Mouse (Mus musculus) right cerebral cortex, postnatal 10 days (tissue): Measurements from ENCODE around the gene Plac1.
A peak's percentile ranks its signal among the peaks of the same experiment; 100 is the strongest.

Experiments used
- DNase-seq, 2 experiments: peaks; one replicate each; pipeline ENCODE4 v3.0.0; 2021; ENCODE audit warnings: low spot score in 2 of 2

Plac1 gene

GRCm38 (mm10) chrX:53197681-53198080 is 42.2 kb downstream of the Plac1 start:
- no peak for DNase-seq

GRCm38 (mm10) chrX:53196392-53196791 is 43.5 kb downstream of the Plac1 start:
- no peak for DNase-seq

- no peak for DNase-seq
Observed at GRCm38 (mm10) chrX:53188692-53189091, 51.2 kb downstream of the Plac1 start.

GRCm38 (mm10) chrX:53179801-53180200 is 60.1 kb downstream of the Plac1 start:
- DNase-seq: no peak

GRCm38 (mm10) chrX:53176296-53176695 is 63.6 kb downstream of the Plac1 start:
- no peak for DNase-seq

- no peak for DNase-seq
Observed at GRCm38 (mm10) chrX:53168623-53169022, 71.3 kb downstream of the Plac1 start.

- DNase-seq: peak; percentile 16 to 20
Observed at GRCm38 (mm10) chrX:53166901-53167525, 72.9 kb downstream of the Plac1 start.

GRCm38 (mm10) chrX:53166251-53166900 is 73.5 kb downstream of the Plac1 start:
- no peak for DNase-seq

GRCm38 (mm10) chrX:53162589-53162988 is 77.3 kb downstream of the Plac1 start:
- DNase-seq: no peak

- no peak for DNase-seq
Observed at GRCm38 (mm10) chrX:53161583-53161982, 78.3 kb downstream of the Plac1 start.

- no peak for DNase-seq
Observed at GRCm38 (mm10) chrX:53161115-53161514, 78.8 kb downstream of the Plac1 start.

- no peak for DNase-seq
Observed at GRCm38 (mm10) chrX:53148039-53148438, 91.9 kb downstream of the Plac1 start.

- no peak for DNase-seq
Observed at GRCm38 (mm10) chrX:53146389-53146917, 93.5 kb downstream of the Plac1 start.

GRCm38 (mm10) chrX:53139641-53140040 is 100.3 kb downstream of the Plac1 start:
- DNase-seq: no peak

- DNase-seq: no peak
Observed at GRCm38 (mm10) chrX:53137066-53137465, 102.8 kb downstream of the Plac1 start.

GRCm38 (mm10) chrX:53129501-53129900 is 110.4 kb downstream of the Plac1 start:
- no peak for DNase-seq

GRCm38 (mm10) chrX:53126492-53127033 is 113.3 kb downstream of the Plac1 start:
- no peak for DNase-seq

- DNase-seq: peak in 1 of 2 experiments; percentile 22
Observed at GRCm38 (mm10) chrX:53125838-53126467, 114.0 kb downstream of the Plac1 start.

GRCm38 (mm10) chrX:53123562-53123961 is 116.3 kb downstream of the Plac1 start:
- no peak for DNase-seq

- DNase-seq: peak in 1 of 2 experiments; percentile 17
Observed at GRCm38 (mm10) chrX:53118631-53119030, 121.3 kb downstream of the Plac1 start.

GRCm38 (mm10) chrX:53118019-53118418 is 121.9 kb downstream of the Plac1 start:
- no peak for DNase-seq

GRCm38 (mm10) chrX:53114994-53115393 is 124.9 kb downstream of the Plac1 start:
- DNase-seq: no peak

- no peak for DNase-seq
Observed at GRCm38 (mm10) chrX:53110142-53110541, 129.8 kb downstream of the Plac1 start.
